Mouse (Mus musculus) C2C12 (cell line): ENCODE data around the gene Olfr1314.

Source experiments
- CTCF ChIP-seq: IDR thresholded peaks from one replicate; pipeline ENCODE4 v1.5.1; 2011; ENCODE audit not compliant: control insufficient read depth, insufficient read depth, insufficient read length
- MAX ChIP-seq: IDR thresholded peaks from one replicate; pipeline ENCODE4 v1.6.1; 2011; ENCODE audit warnings: mild to moderate bottlenecking, control low read depth
- USF1 ChIP-seq: IDR thresholded peaks from one replicate; pipeline ENCODE4 v1.6.1; 2011; ENCODE audit warnings: low read depth, mild to moderate bottlenecking, control low read depth, moderate library complexity

DNA sequence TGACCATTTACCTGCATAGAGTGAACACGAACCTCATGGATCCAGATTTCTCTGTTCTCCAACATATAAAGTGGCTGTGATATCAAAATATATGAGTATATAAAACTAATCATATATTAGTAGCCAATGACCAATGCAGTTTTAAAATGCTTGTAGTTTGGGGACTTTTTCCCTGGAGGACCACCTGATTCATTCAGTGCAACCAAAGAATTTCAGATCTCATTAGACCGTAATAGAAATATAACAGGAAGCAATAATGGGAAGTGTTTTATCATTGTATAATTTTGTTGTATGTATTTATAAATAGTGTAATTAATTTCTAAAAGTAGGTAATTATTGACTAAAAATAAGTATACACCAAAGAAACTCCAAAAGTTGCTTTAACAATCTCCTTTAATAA lies 38.3 kb upstream of the Olfr1314 start, which contains the start of gene Olfr1316:
- no peak for TF ChIP-seq CTCF
- no peak for TF ChIP-seq MAX
- no peak for TF ChIP-seq USF1
